Mouse (Mus musculus): Measurements from ENCODE around the gene Babam1. TPM values are rescaled to one million over a fixed set of nuclear protein-coding genes. Genes with fewer than 3 reads are reported as not detected.

The Babam1 gene
- polyA plus RNA-seq, 1 experiment from 2014 or later = 54.7 TPM

DNA sequence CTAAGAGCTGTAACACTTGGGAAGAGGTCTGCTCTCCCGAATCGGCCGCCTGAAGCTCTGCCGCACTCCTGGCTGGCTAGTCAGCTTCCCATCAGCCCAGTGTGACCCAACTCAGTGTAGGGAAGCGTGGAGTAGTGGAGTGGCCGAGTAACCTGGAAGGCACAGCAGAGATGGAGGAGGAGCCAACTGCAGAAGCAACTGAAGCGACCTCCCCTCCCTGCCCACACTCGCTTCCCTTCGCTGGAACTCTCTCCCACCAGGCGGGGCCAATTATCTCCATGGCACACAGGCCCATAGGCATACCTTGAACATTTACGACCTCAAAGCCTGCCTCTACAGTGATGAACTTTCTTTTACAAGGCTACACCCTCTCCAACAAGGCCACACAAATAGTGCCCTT is 55.1 kb downstream of the Babam1 start:
- TF ChIP-seq EP300 (optimal IDR thresholded peaks at IDR 0.05) = no peak
- no peak for TF ChIP-seq CTCF (IDR thresholded peaks at IDR 0.05; ENCODE audit: low read depth)
- Histone ChIP-seq H3K4me2 (replicated peaks; ENCODE audit: low read depth) (no peak overlapping the region), H3K27me3 (ENCODE audit: control insufficient read depth, insufficient read depth, low read length) (no peaks in the 10 kb centered on the region), H3K9me3 (ENCODE audit: control insufficient read depth, low read length) (no peaks in the 10 kb centered on the region), H3K27ac (replicated peaks) (no peak overlapping the region), H3K36me3 (ENCODE audit: control insufficient read depth, insufficient read depth, low read length) (no peaks in the 10 kb centered on the region), H3K4me3 (ENCODE audit: low read depth, low read length) (no peak overlapping the region), H3K4me1 (replicated peaks; ENCODE audit: control insufficient read depth, insufficient read depth) (no peaks in the 10 kb centered on the region), H3K9ac (ENCODE audit: low read length) (no peak overlapping the region)
- 44% methylated on average over 11 of the region's 11 CpGs for WGBS
- ATAC-seq (ENCODE audit: low FRiP score, low TSS enrichment) (no peak; the same call in 1 of the 2 replicates), DNase-seq (ENCODE audit: low spot score) (peak; percentile 11)

DNA sequence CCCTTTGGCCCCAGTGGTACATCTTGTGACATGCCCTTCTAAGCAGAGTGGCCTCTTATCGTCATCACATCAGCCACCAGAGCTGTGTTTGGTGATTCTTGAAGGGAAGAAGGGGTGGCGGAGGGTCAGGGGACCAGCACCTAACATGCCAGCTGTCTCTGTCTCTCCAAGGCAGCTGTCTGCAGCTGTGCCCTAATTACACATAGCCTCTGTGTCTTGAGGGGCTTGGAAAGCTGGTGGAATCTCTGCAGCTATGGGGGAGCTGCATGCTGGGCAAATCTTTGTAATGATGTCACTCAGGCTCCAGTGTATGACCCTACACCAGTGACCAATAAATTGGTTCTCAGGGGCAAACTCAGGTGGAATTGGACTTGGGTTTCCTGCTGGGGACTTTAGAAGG is 56.0 kb downstream of the Babam1 start:
- Histone ChIP-seq H3K9me3 (ENCODE audit: control insufficient read depth, low read length) (no peaks in the 10 kb centered on the region), H3K9ac (ENCODE audit: low read length) (no peak overlapping the region), H3K4me3 (ENCODE audit: low read depth, low read length) (no peak overlapping the region), H3K36me3 (ENCODE audit: control insufficient read depth, insufficient read depth, low read length) (no peaks in the 10 kb centered on the region), H3K4me1 (replicated peaks; ENCODE audit: control insufficient read depth, insufficient read depth) (no peaks in the 10 kb centered on the region), H3K4me2 (replicated peaks; ENCODE audit: low read depth) (no peak overlapping the region), H3K27ac (replicated peaks) (no peak overlapping the region), H3K27me3 (ENCODE audit: control insufficient read depth, insufficient read depth, low read length) (no peaks in the 10 kb centered on the region)
- TF ChIP-seq EP300 (optimal IDR thresholded peaks at IDR 0.05) = no peak
- no peak for TF ChIP-seq CTCF (IDR thresholded peaks at IDR 0.05; ENCODE audit: low read depth)
- WGBS = 65% methylated on average over 2 of the region's 2 CpGs
- ATAC-seq (ENCODE audit: low FRiP score, low TSS enrichment) = no peak
- peak; percentile 10 for DNase-seq (ENCODE audit: low spot score)

Other genes with a start within 250 kb of the Babam1 start
- 5.8 and 6.0 TPM in 2 replicates for gene Myo9b, start 124.1 kb upstream of the Babam1 start, polyA plus RNA-seq (2015; fragmentation: Nextera tagmentation; extraction: Ambion mirVana)
- gene Haus8, start 123.9 kb upstream of the Babam1 start, polyA plus RNA-seq (2015; fragmentation: Nextera tagmentation; extraction: Ambion mirVana) = 24.8 and 29.0 TPM in 2 replicates
- gene Use1, start 30.0 kb upstream of the Babam1 start, polyA plus RNA-seq (2015; fragmentation: Nextera tagmentation; extraction: Ambion mirVana) = 97.1 and 107 TPM in 2 replicates
- 8.2 and 9.1 TPM in 2 replicates for gene Ocel1, start 25.6 kb upstream of the Babam1 start, polyA plus RNA-seq (2015; fragmentation: Nextera tagmentation; extraction: Ambion mirVana)
- 47.0 and 56.1 TPM in 2 replicates for gene Nr2f6, start 14.9 kb upstream of the Babam1 start, polyA plus RNA-seq (2015; fragmentation: Nextera tagmentation; extraction: Ambion mirVana)
- gene Ushbp1, start 1.1 kb upstream of the Babam1 start, polyA plus RNA-seq (2015; fragmentation: Nextera tagmentation; extraction: Ambion mirVana) = 4.1 and 4.5 TPM in 2 replicates
- gene Ankle1, start 9.1 kb downstream of the Babam1 start, polyA plus RNA-seq (2015; fragmentation: Nextera tagmentation; extraction: Ambion mirVana) = 5.0 and 6.4 TPM in 2 replicates
- 22.1 and 23.5 TPM in 2 replicates for gene Abhd8, start 66.8 kb downstream of the Babam1 start, polyA plus RNA-seq (2015; fragmentation: Nextera tagmentation; extraction: Ambion mirVana)
- 127 and 137 TPM in 2 replicates for gene Mrpl34, start 68.1 kb downstream of the Babam1 start, polyA plus RNA-seq (2015; fragmentation: Nextera tagmentation; extraction: Ambion mirVana)
- 72.5 and 74.5 TPM in 2 replicates for gene Dda1, start 72.3 kb downstream of the Babam1 start, polyA plus RNA-seq (2015; fragmentation: Nextera tagmentation; extraction: Ambion mirVana)
- gene Ano8, start 89.1 kb downstream of the Babam1 start, polyA plus RNA-seq (2015; fragmentation: Nextera tagmentation; extraction: Ambion mirVana) = 0.68 and 1.1 TPM in 2 replicates
- gene Gtpbp3, start 91.2 kb downstream of the Babam1 start, polyA plus RNA-seq (2015; fragmentation: Nextera tagmentation; extraction: Ambion mirVana) = 7.2 and 8.2 TPM in 2 replicates
- 56.3 and 60.9 TPM in 2 replicates for gene Plvap, start 114.9 kb downstream of the Babam1 start, polyA plus RNA-seq (2015; fragmentation: Nextera tagmentation; extraction: Ambion mirVana)
- 0.29 and 0.46 TPM in 2 replicates for gene Ccdc194, start 128.8 kb downstream of the Babam1 start, polyA plus RNA-seq (2015; fragmentation: Nextera tagmentation; extraction: Ambion mirVana)
- 32.8 and 34.2 TPM in 2 replicates for gene Bst2, start 140.6 kb downstream of the Babam1 start, polyA plus RNA-seq (2015; fragmentation: Nextera tagmentation; extraction: Ambion mirVana)
- 103 TPM in 2 replicates for gene Mvb12a, start 146.1 kb downstream of the Babam1 start, polyA plus RNA-seq (2015; fragmentation: Nextera tagmentation; extraction: Ambion mirVana)
- 1.0 and 1.4 TPM in 2 replicates for gene Tmem221, start 162.0 kb downstream of the Babam1 start, polyA plus RNA-seq (2015; fragmentation: Nextera tagmentation; extraction: Ambion mirVana)
- gene Nxnl1, start 169.7 kb downstream of the Babam1 start, polyA plus RNA-seq (2015; fragmentation: Nextera tagmentation; extraction: Ambion mirVana) = 0.04 and 0.05 TPM in 2 replicates
- 26.5 and 27.4 TPM in 2 replicates for gene Slc27a1, start 172.0 kb downstream of the Babam1 start, polyA plus RNA-seq (2015; fragmentation: Nextera tagmentation; extraction: Ambion mirVana)
- 221 and 223 TPM in 2 replicates for gene Pgls, start 195.3 kb downstream of the Babam1 start, polyA plus RNA-seq (2015; fragmentation: Nextera tagmentation; extraction: Ambion mirVana)
- gene Fam129c, start 200.8 kb downstream of the Babam1 start, polyA plus RNA-seq (2015; fragmentation: Nextera tagmentation; extraction: Ambion mirVana) = 0.99 and 1.4 TPM in 2 replicates
- 40.3 and 41.1 TPM in 2 replicates for gene Colgalt1, start 214.1 kb downstream of the Babam1 start, polyA plus RNA-seq (2015; fragmentation: Nextera tagmentation; extraction: Ambion mirVana)